Mouse (Mus musculus): ENCODE measurements around the gene Ift122. TPM values are rescaled to one million over a fixed set of nuclear protein-coding genes. Genes with fewer than 3 reads are reported as not detected.

Ift122 gene
- polyA plus RNA-seq, 1 experiment from 2014 or later: 25.9 TPM

GRCm38 (mm10) chr6:115955169-115955568 is 101.9 kb downstream of the Ift122 start:
- DNase-seq (ENCODE audit: low spot score, missing footprints) (no peak), ATAC-seq (ENCODE audit: low FRiP score) (no peak)
- no peak overlapping the region for H3K9ac ChIP-seq (ENCODE audit: low read length)
- H3K27me3 ChIP-seq (ENCODE audit: control insufficient read depth, insufficient read depth, low read length): no peaks in the 10 kb centered on the region
- 84% methylated on average over 4 of the region's 4 CpGs for WGBS
- no peak overlapping the region for H3K4me2 ChIP-seq
- H3K27ac ChIP-seq (ENCODE audit: low read depth, low read length): no peak overlapping the region
- no peak overlapping the region for H3K4me3 ChIP-seq (ENCODE audit: low read depth, low read length)
- H3K4me1 ChIP-seq (ENCODE audit: control insufficient read depth, insufficient read depth, low read length): peaks cover 6% of the 10 kb centered on the region
- no peaks in the 10 kb centered on the region for H3K9me3 ChIP-seq (ENCODE audit: control insufficient read depth, low read length)
- no peaks in the 10 kb centered on the region for H3K36me3 ChIP-seq (ENCODE audit: control insufficient read depth, insufficient read depth, low read length)

GRCm38 (mm10) chr6:115955664-115956063 is 102.4 kb downstream of the Ift122 start:
- Histone ChIP-seq H3K9ac (ENCODE audit: low read length) (no peak overlapping the region), H3K36me3 (ENCODE audit: control insufficient read depth, insufficient read depth, low read length) (no peaks in the 10 kb centered on the region), H3K4me2 (no peak overlapping the region), H3K9me3 (ENCODE audit: control insufficient read depth, low read length) (no peaks in the 10 kb centered on the region), H3K4me1 (ENCODE audit: control insufficient read depth, insufficient read depth, low read length) (peaks cover 6% of the 10 kb centered on the region), H3K27ac (ENCODE audit: low read depth, low read length) (no peak overlapping the region), H3K27me3 (ENCODE audit: control insufficient read depth, insufficient read depth, low read length) (no peaks in the 10 kb centered on the region), H3K4me3 (ENCODE audit: low read depth, low read length) (no peak overlapping the region)
- ATAC-seq (ENCODE audit: low FRiP score) (no peak), DNase-seq (ENCODE audit: low spot score, missing footprints) (no peak)
- WGBS: 87% methylated on average over 11 of the region's 11 CpGs

GRCm38 (mm10) chr6:115956418-115956921 is 103.2 kb downstream of the Ift122 start:
- WGBS: 89% methylated on average over 13 of the region's 13 CpGs

GRCm38 (mm10) chr6:115956922-115957601 is 103.8 kb downstream of the Ift122 start:
- WGBS: 54% methylated on average over 16 of the region's 16 CpGs
- H3K4me1 ChIP-seq (ENCODE audit: control insufficient read depth, insufficient read depth, low read length): peaks cover 6% of the 10 kb centered on the region
- no peak overlapping the region for H3K27ac ChIP-seq (ENCODE audit: low read depth, low read length)

More at GRCm38 (mm10) chr6:115956418-115956921, 103.2 kb downstream of the Ift122 start:
- no peak overlapping the region for H3K9ac ChIP-seq (ENCODE audit: low read length)
- H3K27me3 ChIP-seq (ENCODE audit: control insufficient read depth, insufficient read depth, low read length): no peaks in the 10 kb centered on the region
- H3K4me3 ChIP-seq (ENCODE audit: low read depth, low read length): no peak overlapping the region
- H3K9me3 ChIP-seq (ENCODE audit: control insufficient read depth, low read length): no peaks in the 10 kb centered on the region
- H3K36me3 ChIP-seq (ENCODE audit: control insufficient read depth, insufficient read depth, low read length): no peaks in the 10 kb centered on the region
- DNase-seq (ENCODE audit: low spot score, missing footprints) (no peak), ATAC-seq (ENCODE audit: low FRiP score) (no peak)
- H3K27ac ChIP-seq (ENCODE audit: low read depth, low read length): no peak overlapping the region
- no peak overlapping the region for H3K4me2 ChIP-seq
- H3K4me1 ChIP-seq (ENCODE audit: control insufficient read depth, insufficient read depth, low read length): peaks cover 6% of the 10 kb centered on the region

GRCm38 (mm10) chr6:115957681-115958080 is 104.4 kb downstream of the Ift122 start:
- DNase-seq (ENCODE audit: low spot score, missing footprints): no peak
- no peak overlapping the region for H3K9ac ChIP-seq (ENCODE audit: low read length)
- no peak overlapping the region for H3K4me3 ChIP-seq (ENCODE audit: low read depth, low read length)
- no peaks in the 10 kb centered on the region for H3K27me3 ChIP-seq (ENCODE audit: control insufficient read depth, insufficient read depth, low read length)
- H3K4me1 ChIP-seq (ENCODE audit: control insufficient read depth, insufficient read depth, low read length): peaks cover 6% of the 10 kb centered on the region
- no peaks in the 10 kb centered on the region for H3K9me3 ChIP-seq (ENCODE audit: control insufficient read depth, low read length)
- H3K36me3 ChIP-seq (ENCODE audit: control insufficient read depth, insufficient read depth, low read length): no peaks in the 10 kb centered on the region
- H3K27ac ChIP-seq (ENCODE audit: low read depth, low read length): no peak overlapping the region
- no peak overlapping the region for H3K4me2 ChIP-seq
- WGBS: 52% methylated on average over 6 of the region's 6 CpGs
- no peak for ATAC-seq (ENCODE audit: low FRiP score)

More at GRCm38 (mm10) chr6:115956922-115957601, 103.8 kb downstream of the Ift122 start:
- ATAC-seq (ENCODE audit: low FRiP score) (peak; percentile 29; the same call in 1 of the 2 replicates), DNase-seq (ENCODE audit: low spot score, missing footprints) (peak; percentile 85)
- Histone ChIP-seq H3K9me3 (ENCODE audit: control insufficient read depth, low read length) (no peaks in the 10 kb centered on the region), H3K4me3 (ENCODE audit: low read depth, low read length) (no peak overlapping the region), H3K9ac (ENCODE audit: low read length) (no peak overlapping the region), H3K4me2 (no peak overlapping the region), H3K27me3 (ENCODE audit: control insufficient read depth, insufficient read depth, low read length) (no peaks in the 10 kb centered on the region), H3K36me3 (ENCODE audit: control insufficient read depth, insufficient read depth, low read length) (no peaks in the 10 kb centered on the region)

- no peak overlapping the region for H3K27ac ChIP-seq (ENCODE audit: low read depth, low read length)
- DNase-seq (ENCODE audit: low spot score, missing footprints): no peak
- WGBS: 93% methylated on average over 9 of the region's 9 CpGs
- H3K4me1 ChIP-seq (ENCODE audit: control insufficient read depth, insufficient read depth, low read length): peaks cover 6% of the 10 kb centered on the region
- no peaks in the 10 kb centered on the region for H3K9me3 ChIP-seq (ENCODE audit: control insufficient read depth, low read length)
- H3K9ac ChIP-seq (ENCODE audit: low read length): no peak overlapping the region
- H3K36me3 ChIP-seq (ENCODE audit: control insufficient read depth, insufficient read depth, low read length): no peaks in the 10 kb centered on the region
- no peak for ATAC-seq (ENCODE audit: low FRiP score)
- H3K4me3 ChIP-seq (ENCODE audit: low read depth, low read length): no peak overlapping the region
- no peaks in the 10 kb centered on the region for H3K27me3 ChIP-seq (ENCODE audit: control insufficient read depth, insufficient read depth, low read length)
- H3K4me2 ChIP-seq: no peak overlapping the region
Measured at GRCm38 (mm10) chr6:115958445-115958844, 105.2 kb downstream of the Ift122 start.

GRCm38 (mm10) chr6:115959151-115959691 is 106.0 kb downstream of the Ift122 start:
- no peaks in the 10 kb centered on the region for H3K27me3 ChIP-seq (ENCODE audit: control insufficient read depth, insufficient read depth, low read length)
- H3K9ac ChIP-seq (ENCODE audit: low read length): no peak overlapping the region
- peaks cover 6% of the 10 kb centered on the region for H3K4me1 ChIP-seq (ENCODE audit: control insufficient read depth, insufficient read depth, low read length)
- H3K36me3 ChIP-seq (ENCODE audit: control insufficient read depth, insufficient read depth, low read length): no peaks in the 10 kb centered on the region
- no peak overlapping the region for H3K4me3 ChIP-seq (ENCODE audit: low read depth, low read length)
- H3K9me3 ChIP-seq (ENCODE audit: control insufficient read depth, low read length): no peaks in the 10 kb centered on the region
- no peak for ATAC-seq (ENCODE audit: low FRiP score)
- no peak for DNase-seq (ENCODE audit: low spot score, missing footprints)
- no peak overlapping the region for H3K4me2 ChIP-seq
- no peak overlapping the region for H3K27ac ChIP-seq (ENCODE audit: low read depth, low read length)
- 75% methylated on average over 7 of the region's 7 CpGs for WGBS

GRCm38 (mm10) chr6:115960322-115960721 is 107.1 kb downstream of the Ift122 start:
- Histone ChIP-seq H3K4me1 (ENCODE audit: control insufficient read depth, insufficient read depth, low read length) (peaks cover 6% of the 10 kb centered on the region), H3K27ac (ENCODE audit: low read depth, low read length) (no peak overlapping the region), H3K9me3 (ENCODE audit: control insufficient read depth, low read length) (no peaks in the 10 kb centered on the region), H3K9ac (ENCODE audit: low read length) (no peak overlapping the region), H3K27me3 (ENCODE audit: control insufficient read depth, insufficient read depth, low read length) (no peaks in the 10 kb centered on the region), H3K4me3 (ENCODE audit: low read depth, low read length) (no peak overlapping the region), H3K36me3 (ENCODE audit: control insufficient read depth, insufficient read depth, low read length) (no peaks in the 10 kb centered on the region), H3K4me2 (no peak overlapping the region)
- ATAC-seq (ENCODE audit: low FRiP score) (no peak), DNase-seq (ENCODE audit: low spot score, missing footprints) (no peak)
- 93% methylated on average over 19 of the region's 19 CpGs for WGBS

GRCm38 (mm10) chr6:115961743-115962142 is 108.5 kb downstream of the Ift122 start:
- WGBS: 85% methylated on average over 3 of the region's 3 CpGs
- no peaks in the 10 kb centered on the region for H3K9me3 ChIP-seq (ENCODE audit: control insufficient read depth, low read length)

More at GRCm38 (mm10) chr6:115961743-115962142, 108.5 kb downstream of the Ift122 start:
- Histone ChIP-seq H3K27me3 (ENCODE audit: control insufficient read depth, insufficient read depth, low read length) (no peaks in the 10 kb centered on the region), H3K9ac (ENCODE audit: low read length) (no peak overlapping the region), H3K4me1 (ENCODE audit: control insufficient read depth, insufficient read depth, low read length) (peaks cover 6% of the 10 kb centered on the region), H3K4me2 (no peak overlapping the region), H3K27ac (ENCODE audit: low read depth, low read length) (no peak overlapping the region), H3K36me3 (ENCODE audit: control insufficient read depth, insufficient read depth, low read length) (no peaks in the 10 kb centered on the region), H3K4me3 (ENCODE audit: low read depth, low read length) (no peak overlapping the region)
- ATAC-seq (ENCODE audit: low FRiP score) (no peak), DNase-seq (ENCODE audit: low spot score, missing footprints) (no peak)
